Mouse (Mus musculus) small intestine, adult 2 months (tissue): Measurements from ENCODE around the gene Rere.

Experiments used
- CTCF ChIP-seq: fragments of 200-500 bp; IDR thresholded peaks from 2 replicates; pipeline ENCODE4 v1.5.1; 2012; ENCODE audit warnings: low read depth, mild to moderate bottlenecking, control low read depth, inconsistent platforms, low read length, moderate library complexity, mixed read lengths; ENCODE audit not compliant: insufficient replicate concordance, insufficient read length; ENCODE audit errors: extremely low read depth
- POLR2A ChIP-seq: fragments of 200-500 bp; IDR thresholded peaks from 2 replicates; pipeline ENCODE4 v1.6.1; 2012; ENCODE audit warnings: low read depth, mild to moderate bottlenecking, control low read depth, inconsistent platforms, low read length, moderate library complexity

GRCm38 (mm10) chr4:150616029-150616420 lies 334.6 kb downstream of the Rere start:
- TF ChIP-seq POLR2A (no peak), CTCF (no peak)
